31 mouse cellular contexts compared by ENCODE assay signal in the genomic region with DNA sequence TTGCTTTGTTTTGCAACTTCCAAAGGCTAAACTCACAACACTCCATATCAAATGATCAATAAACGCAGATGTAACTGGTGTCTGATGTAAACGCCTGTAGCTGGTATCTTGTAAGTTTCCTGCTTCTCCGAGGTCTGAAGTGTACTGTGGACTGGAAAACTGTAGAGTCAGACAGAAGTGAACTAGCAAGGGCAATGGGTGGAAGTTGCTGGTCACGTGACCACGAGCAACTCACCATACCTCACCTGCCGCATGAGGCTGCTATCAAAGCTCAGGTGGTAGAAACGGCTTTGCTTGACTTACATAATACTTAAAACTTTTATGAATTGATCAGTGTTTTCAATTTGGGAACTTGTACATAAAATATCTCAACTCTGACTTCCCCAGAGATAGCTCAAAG.
"Had no signal": no experiment of that assay in that cellular context is flagged by ENCODE, and none has a peak within 500 bp of the region (broad histone marks: within the 10 kb centered on the region; RNA-seq: fewer than 3 reads in every experiment).

No protein-coding gene starts in this region.

- H3K4me1 ChIP-seq: limb, embryonic 12.5 days; liver, embryonic 12.5 days; liver, embryonic 13.5 days; liver, embryonic 15.5 days had no signal

- H3K27ac ChIP-seq: limb, embryonic 10.5 days; limb, embryonic 12.5 days; limb, embryonic 13.5 days; limb, embryonic 15.5 days; liver, embryonic 12.5 days; liver, embryonic 13.5 days; liver, embryonic 14.5 days; liver, embryonic 15.5 days; lung, embryonic 15.5 days; macrophage; midbrain, embryonic 10.5 days; midbrain, embryonic 12.5 days; midbrain, embryonic 13.5 days; midbrain, embryonic 15.5 days had no signal

- H3K27me3 ChIP-seq: midbrain, embryonic 15.5 days had no signal

- H3K4me3 ChIP-seq: limb, embryonic 10.5 days; limb, embryonic 12.5 days; limb, embryonic 13.5 days; limb, embryonic 15.5 days; liver, embryonic 12.5 days; liver, embryonic 13.5 days; liver, embryonic 15.5 days; lung, embryonic 15.5 days; megakaryocyte, embryonic 14.5 days; midbrain, embryonic 10.5 days; midbrain, embryonic 12.5 days; midbrain, embryonic 13.5 days; midbrain, embryonic 15.5 days; myocyte had no signal

- ATAC-seq: liver, embryonic 12.5 days; liver, postnatal 0 days; lung, postnatal 0 days; midbrain, embryonic 13.5 days; midbrain, embryonic 16.5 days had no signal

- H3K9ac ChIP-seq: limb, embryonic 12.5 days; limb, embryonic 13.5 days; limb, embryonic 15.5 days; liver, embryonic 12.5 days; liver, embryonic 13.5 days; liver, embryonic 14.5 days; liver, embryonic 15.5 days; liver, postnatal 0 days; lung, embryonic 14.5 days; lung, embryonic 15.5 days; midbrain, embryonic 12.5 days; midbrain, embryonic 13.5 days; midbrain, embryonic 15.5 days had no signal

- H3K4me2 ChIP-seq: limb, embryonic 12.5 days; limb, embryonic 13.5 days; limb, embryonic 15.5 days; liver, embryonic 11.5 days; liver, embryonic 12.5 days; liver, embryonic 13.5 days; liver, embryonic 15.5 days; lung, embryonic 14.5 days; lung, embryonic 15.5 days; midbrain, embryonic 11.5 days; midbrain, embryonic 12.5 days; midbrain, embryonic 13.5 days; midbrain, embryonic 15.5 days had no signal

- H3K36me3 ChIP-seq: limb, embryonic 10.5 days; limb, embryonic 12.5 days; limb, embryonic 13.5 days; limb, embryonic 15.5 days; liver, embryonic 12.5 days; liver, embryonic 13.5 days; liver, embryonic 15.5 days; lung, embryonic 15.5 days; midbrain, embryonic 10.5 days; midbrain, embryonic 12.5 days; midbrain, embryonic 13.5 days; midbrain, embryonic 15.5 days had no signal

- H3K9me3 ChIP-seq: limb, embryonic 10.5 days; limb, embryonic 12.5 days; limb, embryonic 13.5 days; limb, embryonic 15.5 days; liver, embryonic 12.5 days; liver, embryonic 13.5 days; liver, embryonic 15.5 days; lung, embryonic 15.5 days; midbrain, embryonic 10.5 days; midbrain, embryonic 12.5 days; midbrain, embryonic 13.5 days; midbrain, embryonic 15.5 days had no signal

- DNase-seq: left cerebral cortex, postnatal 4 days; liver; liver, embryonic 13.5 days; liver, postnatal 0 days; lung, adult 18-20 months; lung, adult 2 months; lung, embryonic 14.5 days; lung, postnatal 10 days; lung, postnatal 14 days; lung, postnatal 36 days; lung, postnatal 4 days; midbrain, embryonic 14.5 days had no signal
